Mouse (Mus musculus): ENCODE measurements around the gene Cnrip1. TPM values are rescaled to one million over a fixed set of nuclear protein-coding genes. Genes with fewer than 3 reads are reported as not detected.

Cnrip1 gene
- polyA plus RNA-seq, 1 experiment: 0.58 TPM

DNA sequence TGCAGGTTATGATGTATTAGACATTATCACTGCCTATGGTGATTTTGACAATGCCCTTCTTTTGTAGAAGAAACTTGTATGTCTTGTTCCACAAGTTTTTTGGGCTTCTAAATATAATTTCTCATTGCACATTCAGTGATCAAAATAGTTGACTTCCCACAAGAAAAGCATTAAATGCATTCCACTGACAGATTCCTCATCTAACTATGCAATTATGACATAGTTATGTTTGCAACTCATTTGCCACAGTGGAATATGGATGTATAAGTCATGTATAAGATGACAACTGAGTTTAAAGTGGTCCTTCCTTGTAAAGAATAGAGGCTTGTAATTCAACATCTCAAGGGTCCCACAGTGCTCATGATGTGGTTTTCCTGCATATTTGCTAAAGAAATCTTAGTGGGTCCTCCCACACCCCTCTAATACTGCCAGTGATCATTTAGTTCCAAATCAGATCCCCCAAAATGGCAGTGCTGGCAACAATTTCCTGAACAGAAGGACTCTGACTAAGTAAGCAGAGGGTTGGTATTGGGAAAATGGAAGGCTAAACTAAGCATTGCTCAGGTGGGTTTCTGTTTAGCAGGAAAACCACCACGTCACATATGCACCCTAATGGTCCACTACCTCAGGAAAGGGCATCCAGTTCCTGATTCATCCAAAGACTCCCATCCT, 61.2 kb downstream of the Cnrip1 start:
- Histone ChIP-seq H3K4me1 (ENCODE audit: control insufficient read depth, insufficient read depth, low read length) (no peaks in the 10 kb centered on the region), H3K36me3 (ENCODE audit: control insufficient read depth, insufficient read depth, low read length) (no peaks in the 10 kb centered on the region), H3K4me3 (ENCODE audit: control insufficient read depth, low read depth, low read length) (no peak overlapping the region), H3K27ac (ENCODE audit: control insufficient read depth, insufficient read depth, low read depth, low read length) (no peak overlapping the region), H3K27me3 (ENCODE audit: control insufficient read depth, insufficient read depth, low read length) (no peaks in the 10 kb centered on the region)
- no peak for TF ChIP-seq CTCF (IDR thresholded peaks at IDR 0.05; ENCODE audit: control insufficient read depth, insufficient read depth, insufficient replicate concordance, low read depth, low read length)
- no peak for TF ChIP-seq POLR2A (IDR thresholded peaks at IDR 0.05; ENCODE audit: control insufficient read depth, low read depth, low read length)

GRCm38 (mm10) chr11:17126418-17126817, 75.0 kb downstream of the Cnrip1 start:
- H3K4me1 ChIP-seq (ENCODE audit: control insufficient read depth, insufficient read depth, low read length): no peaks in the 10 kb centered on the region
- H3K27me3 ChIP-seq (ENCODE audit: control insufficient read depth, insufficient read depth, low read length): no peaks in the 10 kb centered on the region
- TF ChIP-seq CTCF (IDR thresholded peaks at IDR 0.05; ENCODE audit: control insufficient read depth, insufficient read depth, insufficient replicate concordance, low read depth, low read length) (no peak), POLR2A (IDR thresholded peaks at IDR 0.05; ENCODE audit: control insufficient read depth, low read depth, low read length) (no peak)
- no peak overlapping the region for H3K4me3 ChIP-seq (ENCODE audit: control insufficient read depth, low read depth, low read length)
- H3K36me3 ChIP-seq (ENCODE audit: control insufficient read depth, insufficient read depth, low read length): no peaks in the 10 kb centered on the region
- H3K27ac ChIP-seq (ENCODE audit: control insufficient read depth, insufficient read depth, low read depth, low read length): no peak overlapping the region

Other genes with a start within 250 kb of the Cnrip1 start
- gene Fbxo48, start 100.2 kb upstream of the Cnrip1 start, polyA plus RNA-seq (2012; rRNA removed): 0.43 and 0.81 TPM in 2 replicates
- 0.21 and 0.24 TPM in 2 replicates for gene Plek, start 795 bp downstream of the Cnrip1 start, polyA plus RNA-seq (2012; rRNA removed)
- gene Ppp3r1, start 107.7 kb downstream of the Cnrip1 start, polyA plus RNA-seq (2012; rRNA removed): 6.2 and 7.6 TPM in 2 replicates
- gene Wdr92, start 130.5 kb downstream of the Cnrip1 start, polyA plus RNA-seq (2012; rRNA removed): 8.1 and 9.0 TPM in 2 replicates
- 5.0 and 5.6 TPM in 2 replicates for gene Pno1, start 160.0 kb downstream of the Cnrip1 start, polyA plus RNA-seq (2012; rRNA removed)
- 11.8 and 12.4 TPM in 2 replicates for gene C1d, start 206.0 kb downstream of the Cnrip1 start, polyA plus RNA-seq (2012; rRNA removed)

Data from testis, adult 2 months (tissue).